Mouse (Mus musculus) small intestine, adult 2 months (tissue): ENCODE measurements around the gene Lrrc74a.

Experiments used
- CTCF ChIP-seq: fragments of 200-500 bp; IDR thresholded peaks from 2 replicates; pipeline ENCODE4 v1.5.1; 2012; ENCODE audit warnings: low read depth, mild to moderate bottlenecking, control low read depth, inconsistent platforms, low read length, moderate library complexity, mixed read lengths; ENCODE audit not compliant: insufficient replicate concordance, insufficient read length; ENCODE audit errors: extremely low read depth
- POLR2A ChIP-seq: fragments of 200-500 bp; IDR thresholded peaks from 2 replicates; pipeline ENCODE4 v1.6.1; 2012; ENCODE audit warnings: low read depth, mild to moderate bottlenecking, control low read depth, inconsistent platforms, low read length, moderate library complexity

DNA sequence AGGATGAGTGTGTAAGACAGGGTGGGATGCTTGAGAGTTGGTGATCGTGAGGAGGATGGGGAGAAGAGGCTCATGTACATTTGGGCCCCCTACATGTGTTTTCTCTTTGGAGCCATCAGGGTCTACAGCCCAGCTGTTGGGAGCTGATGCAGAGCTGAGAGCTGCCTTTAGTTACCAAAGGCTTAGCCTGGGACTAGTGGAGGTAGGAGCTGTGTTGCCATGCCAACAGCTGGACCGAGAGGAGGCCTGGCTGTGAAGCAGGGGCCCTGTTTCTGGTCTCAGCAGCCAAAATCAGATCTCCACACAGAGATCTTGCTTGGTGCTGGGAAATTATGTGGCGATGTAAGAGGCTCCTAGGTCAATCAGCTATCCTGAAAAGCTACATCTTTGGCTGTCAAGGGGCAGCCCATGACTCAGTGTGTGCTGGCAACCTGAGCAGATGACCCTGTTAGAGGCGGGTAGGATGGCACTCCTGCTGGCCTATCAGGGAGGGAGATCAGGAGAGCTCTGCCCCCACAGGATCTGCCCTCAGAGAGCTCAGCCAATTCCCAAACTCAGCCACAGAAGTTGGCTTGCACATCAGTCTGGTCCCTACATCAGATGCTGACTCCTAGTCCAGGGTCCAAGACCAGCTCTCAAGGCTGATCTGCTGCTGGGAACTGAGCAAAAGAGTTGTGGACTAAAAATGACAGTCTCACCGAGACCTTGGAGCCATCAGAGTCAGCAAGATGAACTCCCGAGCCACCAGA lies 56.1 kb downstream of the Lrrc74a start:
- no peak for TF ChIP-seq CTCF
- no peak for TF ChIP-seq POLR2A
